Mouse (Mus musculus) embryonic stem cell, embryonic (primary cell): ENCODE data around the gene Mrps21.

Source experiments
- CTCF ChIA-PET, 4 experiments: fragments of 300-600 bp in 2 of 4; fragments of 350-600 bp in 2 of 4; sonication (Branson Sonifier 250); formaldehyde crosslinking; loops; one replicate each; lab custom pipeline; 2022; ENCODE audit warnings: inconsistent platforms in 2 of 4; lab: Charles Lee
- POLR2A ChIA-PET, 4 experiments: fragments of 300-600 bp in 2 of 4; fragments of 350-600 bp in 2 of 4; sonication (Branson Sonifier 250); formaldehyde crosslinking; loops; one replicate each; lab custom pipeline; 2022; ENCODE audit warnings: antibody characterized with exemption in 4 of 4, inconsistent platforms in 1 of 4; lab: Charles Lee

Mrps21 gene

DNA sequence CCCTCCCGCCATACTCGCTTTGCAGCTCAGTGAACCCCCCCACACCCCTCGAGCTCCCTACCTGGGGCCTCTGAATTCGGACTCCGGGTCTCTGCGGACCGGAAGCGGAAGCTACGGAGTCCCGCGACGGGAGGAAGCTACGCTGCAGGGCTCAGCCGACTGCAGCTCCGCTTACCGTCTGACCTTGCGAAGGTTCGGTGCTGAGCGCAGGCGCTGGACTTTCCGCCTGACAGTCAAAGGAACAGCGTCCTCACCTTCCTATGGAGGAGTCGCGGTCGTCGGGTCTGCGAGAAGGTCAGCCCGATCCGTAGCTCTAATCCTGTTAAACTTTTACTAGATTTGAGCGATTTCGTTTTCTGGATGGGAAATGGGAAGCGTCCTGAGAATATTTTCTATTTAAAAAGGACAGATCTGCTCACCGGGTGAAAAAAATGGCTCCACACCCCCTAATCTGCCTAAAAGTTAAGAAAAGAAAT lies at the start of gene Mrps21:
Mrps21 (minus strand) TSS at position 128 of the 476 bp plus-strand sequence.
- POLR2A ChIA-PET: interaction anchor here (0.5 to 3.6 kb wide), 53 partner anchors 8 to 586 kb away, joined by 3 to 42 read pairs (median 4); partner anchors contain the start of genes Prpf3 (in 4 of the 4), Ciart (in 3 of the 4), Car14 (in 2 of the 4) and Ensa (in 2 of the 4)
- CTCF ChIA-PET: interaction anchor here (0.5 to 1.6 kb wide), 9 partner anchors 9 to 1027 kb away, joined by 3 to 5 read pairs (median 4); partner anchors contain the start of gene Ciart (in 1 of the 4)

DNA sequence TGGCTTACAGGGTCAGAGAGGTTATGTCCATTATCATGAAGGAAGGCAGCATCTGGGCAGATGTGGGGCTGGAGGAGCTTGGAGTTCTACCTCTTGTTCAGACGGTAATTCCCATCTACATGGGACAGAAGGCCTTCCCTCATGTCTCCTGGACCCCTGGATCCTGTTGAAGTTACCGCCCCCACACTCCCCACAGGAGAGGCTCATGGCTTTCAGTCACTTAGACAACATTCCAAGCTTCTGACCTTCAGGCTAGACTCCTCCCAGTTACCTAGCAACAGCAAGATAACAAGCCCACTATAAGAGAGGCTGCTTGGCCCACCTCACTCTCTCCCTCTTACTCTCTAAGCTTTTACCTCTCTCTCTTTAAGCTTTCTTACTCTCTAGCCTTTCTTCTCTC lies 49.2 kb upstream of the Mrps21 start:
- POLR2A ChIA-PET: interaction anchor here in 3 of 4 experiments (0.6 to 2.3 kb wide), 11 partner anchors 10 to 230 kb away, joined by 3 to 7 read pairs (median 3); partner anchors contain the start of genes Ciart (in 1 of the 3) and Mrps21 (in 1 of the 3)

GRCm38 (mm10) chr3:95916760-95917159 lies 45.4 kb upstream of the Mrps21 start:
- ChIA-PET POLR2A (interaction anchor here in 3 of 4 experiments (0.5 to 2.3 kb wide), 7 partner anchors 9 to 39 kb away, joined by 3 to 11 read pairs (median 4); no protein-coding TSS in a partner anchor), CTCF (interaction anchor here in 3 of 4 experiments (0.5 to 2.7 kb wide), 5 partner anchors 10 to 1670 kb away, joined by 3 to 9 read pairs (median 5); no protein-coding TSS in a partner anchor)

More for the DNA sequence above, 49.2 kb upstream of the Mrps21 start:
- CTCF ChIA-PET: interaction anchor here in 2 of 4 experiments (0.8 to 1.4 kb wide), 4 partner anchors 10 to 19 kb away, joined by 3 to 6 read pairs (median 4); no protein-coding TSS in a partner anchor

- CTCF ChIA-PET: interaction anchor here in 2 of 4 experiments (1.2 to 2.7 kb wide), 2 partner anchors 8 to 23 kb away, joined by 3 to 9 read pairs; no protein-coding TSS in a partner anchor
- POLR2A ChIA-PET: interaction anchor here in 1 of 4 experiments (1.2 kb wide), 1 partner anchor 50 kb away, joined by 8 read pairs; no protein-coding TSS in a partner anchor
Measured at GRCm38 (mm10) chr3:95914706-95915105, 43.4 kb upstream of the Mrps21 start.

DNA sequence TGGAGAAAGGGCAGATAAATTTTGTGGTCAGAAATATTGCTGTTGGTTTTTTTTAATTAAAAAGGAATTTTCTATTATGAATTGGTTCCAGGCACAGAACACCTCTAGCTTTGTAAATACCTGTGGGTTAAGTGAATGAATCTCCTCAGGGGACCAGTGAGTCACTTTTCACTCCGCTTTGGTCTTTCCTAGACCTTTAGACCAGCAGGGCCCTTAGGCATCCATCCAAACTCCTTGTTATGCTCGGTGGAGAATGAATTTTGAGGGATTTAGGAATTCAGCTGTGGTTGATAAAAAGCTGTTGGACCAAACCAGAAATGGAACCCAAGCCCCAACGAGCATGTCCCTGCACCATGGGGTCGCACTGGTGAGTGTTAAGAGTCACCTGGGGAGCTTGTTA lies 36.3 kb upstream of the Mrps21 start:
- ChIA-PET POLR2A (interaction anchor here in 2 of 4 experiments (0.6 to 2.7 kb wide), 14 partner anchors 10 to 69 kb away, joined by 3 to 9 read pairs (median 3); partner anchors contain the start of genes Anp32e (in 1 of the 2), Ciart (in 1 of the 2), Mrps21 (in 1 of the 2) and Prpf3 (in 1 of the 2)), CTCF (interaction anchor here in 3 of 4 experiments (0.5 to 3.1 kb wide), 10 partner anchors 8 to 82 kb away, joined by 3 to 16 read pairs (median 6); partner anchors contain the start of gene Ciart (in 2 of the 3))

DNA sequence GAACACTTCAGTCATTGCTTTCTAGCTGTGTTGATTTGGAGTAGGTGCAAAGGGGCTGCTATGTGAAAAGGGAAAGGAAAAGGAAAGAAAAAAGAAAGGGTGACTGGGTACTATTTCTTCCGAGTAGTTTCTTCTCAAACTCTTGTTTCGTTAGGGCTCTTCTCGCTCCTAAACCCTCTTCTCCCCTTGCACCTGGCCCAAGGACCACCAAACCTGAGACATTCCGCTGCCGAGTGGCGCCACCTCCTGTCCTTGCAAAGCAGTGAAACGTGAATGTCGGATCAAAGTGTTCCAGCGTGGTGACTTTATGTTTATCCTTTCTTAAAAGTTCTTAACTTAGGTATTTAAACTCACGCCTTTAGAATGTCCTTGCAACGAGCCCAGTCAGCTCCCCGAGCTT lies 35.5 kb upstream of the Mrps21 start:
- CTCF ChIA-PET: interaction anchor here in 3 of 4 experiments (0.6 to 3.1 kb wide), 18 partner anchors 9 to 596 kb away, joined by 3 to 16 read pairs (median 6); partner anchors contain the start of genes Ciart (in 2 of the 3) and BC028528 (in 1 of the 3)
- POLR2A ChIA-PET: interaction anchor here in 3 of 4 experiments (0.7 to 2.7 kb wide), 19 partner anchors 10 to 281 kb away, joined by 3 to 19 read pairs (median 4); partner anchors contain the start of genes Prpf3 (in 2 of the 3), Anp32e (in 1 of the 3), Ciart (in 1 of the 3) and Ensa (in 1 of the 3)

GRCm38 (mm10) chr3:95905940-95906492 lies 34.7 kb upstream of the Mrps21 start:
- ChIA-PET POLR2A (interaction anchor here in 3 of 4 experiments (0.6 to 2.7 kb wide), 37 partner anchors 9 to 731 kb away, joined by 3 to 19 read pairs (median 4); partner anchors contain the start of genes Ciart (in 3 of the 3), Mrps21 (in 3 of the 3), Prpf3 (in 3 of the 3) and BC028528 (in 2 of the 3)), CTCF (interaction anchor here (0.6 to 3.1 kb wide), 41 partner anchors 10 to 595 kb away, joined by 3 to 16 read pairs (median 4); partner anchors contain the start of genes BC028528 (in 2 of the 4), Mrps21 (in 2 of the 4), Ciart (in 1 of the 4) and Golph3l (in 1 of the 4))

DNA sequence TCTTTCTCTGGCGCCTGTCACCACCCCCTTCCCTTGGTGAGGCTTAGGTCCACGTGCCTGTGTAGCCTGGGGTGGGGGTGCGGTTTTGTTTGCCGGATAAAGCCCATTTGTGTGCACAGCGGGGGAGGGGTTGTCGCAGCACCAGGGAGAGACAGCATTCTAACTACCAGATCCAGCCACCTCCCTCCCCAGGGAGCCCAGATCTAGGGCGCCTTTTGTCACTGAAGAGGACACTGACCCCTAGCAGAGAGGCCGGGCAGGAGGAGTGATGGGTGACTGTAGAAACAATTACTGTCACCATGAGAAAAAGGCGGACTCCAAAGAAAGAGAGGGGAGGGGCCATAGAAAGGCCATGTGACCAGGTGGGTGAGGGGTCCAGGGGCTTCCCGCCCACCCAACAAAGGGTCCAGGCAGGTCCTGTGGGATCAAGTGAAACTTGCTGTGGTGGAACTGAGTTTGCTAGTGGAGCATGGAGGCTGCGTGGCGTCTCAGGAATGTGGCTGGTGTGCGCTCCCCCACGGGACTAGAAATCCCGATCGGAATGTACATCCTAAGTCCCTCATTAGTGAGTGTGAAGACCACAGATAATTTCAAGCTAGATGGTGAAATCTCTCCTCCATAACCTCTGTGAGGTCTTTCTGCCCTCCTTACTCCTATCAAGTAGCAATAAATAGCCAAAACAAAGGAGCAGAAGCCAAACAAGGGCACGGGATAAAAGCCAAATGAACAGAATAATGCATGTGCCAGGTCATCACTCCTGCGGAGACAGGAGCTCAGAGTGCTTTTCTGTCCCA lies 34.0 kb upstream of the Mrps21 start:
- CTCF ChIA-PET: interaction anchor here (0.6 to 3.1 kb wide), 39 partner anchors 10 to 595 kb away, joined by 3 to 16 read pairs (median 4); partner anchors contain the start of genes BC028528 (in 2 of the 4), Mrps21 (in 2 of the 4), Ciart (in 1 of the 4) and Golph3l (in 1 of the 4)
- POLR2A ChIA-PET: interaction anchor here in 3 of 4 experiments (0.6 to 2.7 kb wide), 43 partner anchors 8 to 731 kb away, joined by 3 to 19 read pairs (median 4); partner anchors contain the start of genes Ciart (in 3 of the 3), Mrps21 (in 3 of the 3), BC028528 (in 2 of the 3) and Ensa (in 2 of the 3)

DNA sequence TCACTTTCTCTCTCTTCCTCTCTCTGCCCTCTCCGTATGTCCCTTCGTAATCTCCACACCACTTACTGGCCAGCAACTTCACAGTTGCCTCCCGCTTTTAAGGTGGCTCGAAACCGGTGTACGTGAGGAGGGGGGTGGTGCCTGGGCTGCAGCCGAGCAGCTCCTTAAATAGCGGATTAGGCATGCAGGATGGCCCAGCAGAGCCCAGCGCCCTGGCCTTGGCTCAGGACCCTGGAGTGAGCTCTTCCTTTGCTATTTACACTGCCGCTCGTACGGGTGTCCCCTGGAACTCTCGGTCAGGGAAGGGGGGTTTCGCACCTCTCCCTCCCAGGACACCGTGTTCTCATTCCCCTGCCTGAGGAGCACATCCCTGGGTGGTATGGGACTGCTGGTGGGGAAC lies 33.2 kb upstream of the Mrps21 start, which contains the start of gene Car14:
Car14 (minus strand) TSS at position 124 of the 400 bp plus-strand sequence.
- ChIA-PET CTCF (interaction anchor here in 3 of 4 experiments (0.9 to 1.9 kb wide), 4 partner anchors 13 to 65 kb away, joined by 3 to 5 read pairs (median 3); partner anchors contain the start of gene BC028528 (in 1 of the 3)), POLR2A (interaction anchor here (0.5 to 2.7 kb wide), 25 partner anchors 11 to 344 kb away, joined by 3 to 19 read pairs (median 4); partner anchors contain the start of genes BC028528 (in 2 of the 4), Ciart (in 2 of the 4), Mrps21 (in 2 of the 4) and Aph1a (in 1 of the 4))

DNA sequence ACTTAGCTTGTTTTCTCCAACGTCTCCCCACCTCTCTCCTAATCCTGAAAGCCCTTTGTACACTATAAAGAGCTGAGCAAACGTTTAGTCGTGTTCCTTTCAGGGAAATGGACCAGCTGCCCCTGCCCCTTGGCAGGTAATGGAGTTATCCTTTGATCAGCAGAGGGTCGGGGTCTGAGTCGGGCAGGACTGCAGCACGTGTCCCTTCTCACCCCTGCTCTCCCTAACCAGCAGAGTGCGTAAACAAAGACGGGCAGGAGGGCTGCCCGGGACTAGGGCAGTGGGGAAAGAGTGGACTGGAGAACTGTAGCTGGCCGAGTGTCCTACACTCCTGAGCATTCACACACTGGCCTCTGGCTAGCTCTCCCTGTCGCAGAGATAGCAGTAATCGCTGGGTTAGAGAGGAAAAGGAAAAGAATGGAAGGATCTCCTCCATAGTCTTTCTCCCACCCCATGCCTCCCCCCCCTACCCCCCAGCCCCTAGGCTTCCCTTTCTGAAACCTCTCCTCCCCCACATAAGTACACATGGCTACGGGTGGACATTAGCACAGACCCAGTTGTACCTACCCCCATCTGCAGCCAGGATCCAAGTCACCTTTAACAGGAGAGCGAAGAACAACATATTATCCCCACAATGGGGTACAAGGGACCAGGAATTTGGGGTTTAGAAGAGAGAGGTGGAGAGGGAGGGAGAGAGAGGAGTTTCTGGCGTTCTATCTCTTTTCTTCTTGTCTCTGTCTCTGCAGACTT lies 32.6 kb upstream of the Mrps21 start:
- ChIA-PET POLR2A (interaction anchor here (0.5 to 2.7 kb wide), 30 partner anchors 10 to 344 kb away, joined by 3 to 19 read pairs (median 4); partner anchors contain the start of genes BC028528 (in 2 of the 4), Ciart (in 2 of the 4), Mrps21 (in 2 of the 4) and Aph1a (in 1 of the 4)), CTCF (interaction anchor here in 3 of 4 experiments (0.7 to 1.4 kb wide), 4 partner anchors 12 to 225 kb away, joined by 3 read pairs; partner anchors contain the start of gene BC028528 (in 1 of the 3))

DNA sequence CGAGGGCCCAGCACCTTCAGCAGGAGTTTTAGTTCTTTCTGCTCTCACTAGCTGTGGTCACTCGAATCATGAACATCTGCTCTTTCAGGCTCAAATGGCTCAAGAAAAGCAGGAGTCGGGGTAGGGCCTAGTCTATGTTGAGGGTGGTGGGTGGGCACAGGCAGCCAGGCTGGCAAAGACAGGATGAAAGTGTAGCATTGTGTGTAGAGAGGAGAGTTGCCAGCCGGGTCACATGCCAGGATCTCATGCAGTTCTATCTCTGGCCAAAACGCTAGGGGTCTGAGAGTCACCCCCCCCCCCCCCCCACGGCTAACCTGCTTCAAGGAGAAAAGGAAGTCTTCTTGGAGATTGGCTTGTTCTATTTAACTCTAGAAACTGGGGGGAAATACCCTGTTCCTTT lies 31.3 kb upstream of the Mrps21 start:
- ChIA-PET CTCF (no interaction called here), POLR2A (interaction anchor here in 1 of 4 experiments (0.9 to 2.2 kb wide), 5 partner anchors 21 to 63 kb away, joined by 3 to 11 read pairs (median 4); partner anchors contain the start of genes Ciart and Mrps21)

DNA sequence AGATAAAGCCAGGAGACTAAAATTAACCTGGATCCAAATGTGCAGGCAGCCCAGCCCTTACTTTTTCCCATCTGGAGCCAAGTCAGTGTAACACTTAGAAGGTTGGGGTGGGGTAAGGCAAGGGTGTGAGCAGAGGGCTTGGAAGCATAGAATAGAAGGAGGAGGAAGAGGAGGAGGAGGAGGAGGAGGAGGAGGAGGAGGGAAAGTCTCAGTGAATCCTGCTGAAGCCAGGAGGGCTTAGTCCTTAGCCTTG lies 31.0 kb upstream of the Mrps21 start:
- CTCF ChIA-PET: no interaction called here
- POLR2A ChIA-PET: interaction anchor here in 2 of 4 experiments (0.7 to 2.3 kb wide), 5 partner anchors 10 to 49 kb away, joined by 3 to 6 read pairs (median 4); partner anchors contain the start of gene BC028528 (in 1 of the 2)

GRCm38 (mm10) chr3:95901616-95902372 lies 30.5 kb upstream of the Mrps21 start:
- ChIA-PET POLR2A (interaction anchor here in 2 of 4 experiments (0.7 to 2.9 kb wide), 12 partner anchors 10 to 164 kb away, joined by 3 to 11 read pairs (median 4); partner anchors contain the start of genes BC028528 (in 1 of the 2), Ciart (in 1 of the 2), Mrps21 (in 1 of the 2) and Prpf3 (in 1 of the 2)), CTCF (no interaction called here)

DNA sequence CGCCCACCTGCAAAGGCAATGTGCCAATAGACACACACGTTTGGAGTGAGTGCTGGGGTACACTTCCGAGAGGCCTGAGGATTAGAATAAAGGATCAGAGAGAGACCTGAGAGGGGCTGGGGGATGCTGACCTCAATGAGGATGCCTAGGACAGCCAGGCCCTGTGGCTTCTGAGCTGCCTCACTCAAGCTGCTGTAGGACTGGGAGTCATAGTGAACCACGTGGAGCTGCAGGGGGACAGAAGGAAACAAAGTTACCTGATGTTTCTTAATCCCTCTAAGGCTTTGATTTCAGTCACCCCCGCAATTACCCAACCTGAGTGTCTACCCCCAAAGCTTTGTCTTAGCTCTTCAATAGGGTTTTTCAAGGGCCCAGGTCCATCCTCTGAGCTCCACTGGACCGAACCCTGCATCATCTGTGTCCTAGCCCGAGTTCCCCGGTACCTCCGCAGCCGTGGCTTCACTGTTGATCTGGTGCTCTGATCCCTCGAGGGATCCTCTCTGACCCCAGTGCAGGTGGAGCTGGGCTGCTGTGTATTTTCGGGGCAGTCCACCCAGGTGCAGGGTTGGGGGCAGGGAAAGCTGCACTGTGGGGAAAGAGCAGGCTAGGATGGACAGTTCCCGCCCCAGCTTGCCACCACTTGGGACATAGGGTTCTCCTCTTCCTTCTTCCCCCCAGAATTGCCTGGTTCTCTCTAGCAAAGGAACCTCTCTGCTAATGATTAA lies 28.6 kb upstream of the Mrps21 start:
- CTCF ChIA-PET: interaction anchor here in 1 of 4 experiments (0.6 kb wide), 2 partner anchors 36 to 170 kb away, joined by 3 read pairs; no protein-coding TSS in a partner anchor
- POLR2A ChIA-PET: interaction anchor here (0.6 to 2.9 kb wide), 16 partner anchors 8 to 55 kb away, joined by 3 to 11 read pairs (median 6); partner anchors contain the start of genes BC028528 (in 2 of the 4), Mrps21 (in 2 of the 4) and Ciart (in 1 of the 4)
